Comparison of ENCODE assay signal across 12 mouse cellular contexts in the genomic region with DNA sequence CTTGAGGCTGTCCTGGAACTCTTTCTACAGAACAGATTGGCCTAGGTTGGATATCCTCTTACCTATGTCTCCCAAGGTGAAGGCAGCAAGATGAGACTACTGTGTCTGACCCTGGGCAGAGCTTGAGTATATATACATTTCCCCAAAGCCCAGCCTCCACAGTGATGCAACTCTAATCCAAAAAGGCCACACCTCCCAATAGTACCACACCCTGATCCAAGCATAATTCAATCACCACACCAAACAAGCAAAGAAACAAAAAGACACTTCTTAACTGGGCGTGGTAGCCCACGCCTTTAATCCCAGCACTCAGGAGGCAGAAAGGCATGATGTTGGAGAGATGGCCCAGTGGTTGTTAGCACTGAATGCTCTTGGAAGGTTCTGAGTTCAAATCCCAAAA. TPM values are rescaled to one million over a fixed set of nuclear protein-coding genes. Genes with fewer than 3 reads are reported as not detected.
DNase-seq lines count a peak whose midpoint lies in the region.
"Not testable (repeated sequence)": the region's sequence is repeated elsewhere in the genome, so short reads cannot be mapped to it uniquely, and the experiment has no call there.
"Had no signal": no experiment of that assay in that cellular context is flagged by ENCODE, and none has a peak within 500 bp of the region (broad histone marks: within the 10 kb centered on the region; RNA-seq: fewer than 3 reads in every experiment).

Gm5039 (minus strand) TSS at position 101 of the 400 bp plus-strand sequence.

- H3K4me1 ChIP-seq in ES-E14 (ENCODE audit: control insufficient read depth in 2 of 2, insufficient read depth in 2 of 2, low read length in 2 of 2, poor library complexity in 1 of 2): not testable (repeated sequence)

- not testable (repeated sequence) for H3K9me3 ChIP-seq in ES-E14 (ENCODE audit: control insufficient read depth, insufficient read depth, low read depth, low read length)

- not testable (repeated sequence) for H3K4me3 ChIP-seq in ES-E14 (ENCODE audit: insufficient read depth in 1 of 2, low read depth in 1 of 2, low read length in 2 of 2, poor library complexity in 1 of 2, severe bottlenecking in 1 of 2)

- H3K27ac ChIP-seq in ES-E14 (ENCODE audit: insufficient read depth, low read depth, low read length, poor library complexity, severe bottlenecking): not testable (repeated sequence)

- not testable (repeated sequence) for H3K36me3 ChIP-seq in ES-E14 (ENCODE audit: control insufficient read depth, insufficient read depth, low read length, poor library complexity, severe bottlenecking)

- in situ Hi-C loops in ES-E14 (cut with MboI; ENCODE audit: low sequenced_read_pairs in 2 of 2, unreplicated experiment in 2 of 2): not testable (repeated sequence)

- DNase-seq in ES-E14 (ENCODE audit: low read depth, low spot score): not testable (repeated sequence)
- peak; percentile 82 for DNase-seq in heart, adult 11 months

- H3K9ac ChIP-seq in ES-E14 (ENCODE audit: insufficient read depth, low read depth, low read length, poor library complexity, severe bottlenecking): not testable (repeated sequence)

RNA-seq across cellular contexts. Expression of gene Gm5039, which starts in this region (rescaled TPM):
- total RNA-seq in ES-E14 (2012; rRNA removed): 32.3 and 39.8 TPM in 2 replicates
- total RNA-seq: adrenal gland, adult 18-20 months; adrenal gland, adult 2 months; adrenal gland, adult 8-10 months; adrenal gland, postnatal 10 days; adrenal gland, postnatal 14 days; adrenal gland, postnatal 25 days; adrenal gland, postnatal 36 days; adrenal gland, postnatal 4 days; CH12.LX; MEL had no signal
